Mouse (Mus musculus) MEL (cell line): ENCODE measurements around the gene Fkbp14.

ENCODE experiments used
- CHD1 ChIP-seq: IDR thresholded peaks from 2 replicates; pipeline ENCODE4 v1.6.1; 2012; ENCODE audit warnings: low read depth, mild to moderate bottlenecking, inconsistent platforms, low read length, improper control_type of control experiment
- CHD2 ChIP-seq: IDR thresholded peaks from 2 replicates; pipeline ENCODE4 v1.6.1; 2011; ENCODE audit warnings: low read length, improper control_type of control experiment
- CTCF ChIP-seq, 3 experiments: IDR thresholded peaks in 2 of 3; conservative IDR thresholded peaks in 1 of 3; 2 replicates each; pipeline ENCODE4 v1.5.1; 2011 to 2012; ENCODE audit warnings: low read length in 3 of 3, low read depth in 2 of 3, mild to moderate bottlenecking in 2 of 3, improper control_type of control experiment in 1 of 3, inconsistent platforms in 1 of 3, mixed read lengths in 1 of 3, moderate library complexity in 1 of 3; ENCODE audit not compliant: control insufficient read depth in 1 of 3, insufficient read depth in 1 of 3, poor library complexity in 1 of 3, severe bottlenecking in 1 of 3
- EP300 ChIP-seq, 2 experiments: IDR thresholded peaks; 2 replicates each; pipeline ENCODE4 v1.6.1; 2011; ENCODE audit warnings: improper control_type of control experiment in 2 of 2, low read length in 2 of 2, low read depth in 1 of 2, mild to moderate bottlenecking in 1 of 2
- GATA1 ChIP-seq: IDR thresholded peaks from 2 replicates; pipeline ENCODE4 v1.6.1; 2011; ENCODE audit warnings: low read depth, low read length, improper control_type of control experiment
- KAT2A ChIP-seq: conservative IDR thresholded peaks from 2 replicates; pipeline ENCODE4 v1.6.1; 2012; ENCODE audit warnings: low read depth, low read length, improper control_type of control experiment, inconsistent platforms
- MAX ChIP-seq: IDR thresholded peaks from 2 replicates; pipeline ENCODE4 v1.6.1; 2011; ENCODE audit warnings: low read length, improper control_type of control experiment
- MEF2A ChIP-seq: IDR thresholded peaks from 2 replicates; pipeline ENCODE4 v1.6.1; 2014; ENCODE audit warnings: low read depth, mild to moderate bottlenecking, inconsistent platforms, low read length, improper control_type of control experiment; ENCODE audit not compliant: poor library complexity, insufficient replicate concordance, severe bottlenecking; ENCODE audit errors: extremely low read depth
- MYC ChIP-seq: IDR thresholded peaks from 2 replicates; pipeline ENCODE4 v1.6.1; 2011; ENCODE audit warnings: low read depth, mild to moderate bottlenecking, low read length, improper control_type of control experiment, moderate library complexity
- NRF1 ChIP-seq: IDR thresholded peaks from 2 replicates; pipeline ENCODE4 v1.6.1; 2014; ENCODE audit warnings: low read depth, mild to moderate bottlenecking, inconsistent platforms, low read length, improper control_type of control experiment, moderate library complexity; ENCODE audit not compliant: poor library complexity, insufficient read depth, severe bottlenecking
- POLR2A ChIP-seq, 2 experiments: IDR thresholded peaks; 2 replicates each; pipeline ENCODE4 v1.6.1; 2011 to 2012; ENCODE audit warnings: low read length in 2 of 2, mild to moderate bottlenecking in 2 of 2, control low read depth in 1 of 2, improper control_type of control experiment in 1 of 2, low read depth in 1 of 2, moderate library complexity in 1 of 2; ENCODE audit not compliant: control insufficient read depth in 1 of 2, insufficient read depth in 1 of 2, poor library complexity in 1 of 2
- ZNF384 ChIP-seq: IDR thresholded peaks from 2 replicates; pipeline ENCODE4 v1.6.1; 2012; ENCODE audit warnings: low read depth, mild to moderate bottlenecking, inconsistent platforms, low read length, improper control_type of control experiment

DNA sequence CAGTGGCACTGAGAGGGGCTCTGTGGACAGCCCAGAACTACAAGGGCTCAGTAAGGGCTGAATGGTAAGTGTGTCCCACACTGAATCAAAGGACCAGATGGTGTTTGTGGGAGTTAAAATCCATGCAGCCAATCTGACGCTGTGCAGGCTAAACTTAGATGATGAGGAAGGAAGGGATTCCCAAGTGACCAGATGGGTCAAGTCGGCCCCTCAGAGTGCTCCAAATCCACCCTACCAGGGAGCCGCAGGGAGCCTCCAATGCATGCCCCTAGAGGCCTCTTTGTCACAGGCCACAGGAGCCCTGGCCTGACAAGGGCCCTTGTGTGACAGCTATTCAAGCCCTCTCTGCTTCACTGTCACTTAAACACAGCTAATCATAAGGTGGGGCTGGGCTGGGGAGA is 58.3 kb downstream of the Fkbp14 start:
- TF ChIP-seq MEF2A (no peak), POLR2A (IDR thresholded peaks at IDR 0.05; ENCODE audit: control insufficient read depth in 1 of 2, insufficient read depth in 1 of 2, low read depth in 1 of 2, low read length in 2 of 2, poor library complexity in 1 of 2) (no peak), KAT2A (no peak), CTCF (IDR thresholded peaks at IDR 0.05 in 2 of 3, conservative IDR thresholded peaks at IDR 0.05 in 1 of 3; ENCODE audit: control insufficient read depth in 1 of 3, insufficient read depth in 1 of 3, low read depth in 2 of 3, low read length in 3 of 3, poor library complexity in 1 of 3, severe bottlenecking in 1 of 3) (no peak), GATA1 (no peak), NRF1 (no peak), CHD1 (no peak), EP300 (IDR thresholded peaks at IDR 0.05; ENCODE audit: low read depth in 1 of 2, low read length in 2 of 2) (no peak), MAX (no peak), ZNF384 (no peak), CHD2 (no peak), MYC (no peak)
